Mouse (Mus musculus) kidney, adult 11 months (tissue): ENCODE data around the gene Adgrl2.

Source experiments
- DNase-seq: peaks from one replicate; pipeline ENCODE4 v3.0.0; 2022

The Adgrl2 gene

DNA sequence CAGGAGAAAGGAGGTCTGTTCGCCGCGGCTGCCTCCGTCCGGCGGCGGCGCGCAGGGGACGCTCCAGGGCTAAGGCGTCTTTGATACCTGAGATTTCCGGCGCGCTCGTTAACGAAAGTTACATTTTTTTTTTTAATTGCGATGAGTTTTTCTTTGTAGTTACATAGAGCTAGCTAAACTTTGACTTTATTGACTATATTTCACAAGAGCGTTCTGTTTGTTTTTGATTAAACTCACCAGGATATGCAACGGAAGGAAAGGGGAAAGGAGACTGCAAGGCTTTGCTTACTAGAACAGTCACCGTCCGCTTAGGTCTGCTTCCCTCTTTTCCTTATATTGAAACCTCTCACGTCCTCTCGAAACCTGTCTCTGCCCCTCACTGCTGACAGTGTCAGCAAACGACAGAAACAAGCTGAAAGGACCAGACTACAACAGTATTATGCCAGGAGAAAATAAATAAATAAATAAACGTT is at the start of gene Adgrl2:
TSS of gene Adgrl2 (minus strand) at position 25 of the 473 bp plus-strand sequence.
- DNase-seq: no peak

DNA sequence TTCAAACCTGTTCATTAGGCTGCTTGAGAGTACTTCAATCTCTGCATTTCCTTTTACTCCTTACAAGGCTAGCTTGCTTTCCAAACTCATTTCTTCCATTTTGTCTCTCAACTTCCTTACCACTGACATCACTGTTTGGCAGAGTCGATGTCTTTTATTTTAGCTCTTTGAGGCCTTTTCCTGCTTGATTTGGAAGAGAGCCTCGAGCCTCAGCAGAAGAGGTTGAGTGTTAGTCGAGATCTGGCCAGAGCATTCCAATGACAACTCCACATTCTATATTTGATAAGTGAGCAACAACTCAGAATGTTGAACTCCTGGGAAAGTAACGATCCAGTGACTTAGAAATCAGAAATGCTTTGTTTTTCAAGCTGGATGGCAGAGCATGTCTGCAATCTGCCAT is 48.4 kb upstream of the Adgrl2 start:
- DNase-seq: no peak

DNA sequence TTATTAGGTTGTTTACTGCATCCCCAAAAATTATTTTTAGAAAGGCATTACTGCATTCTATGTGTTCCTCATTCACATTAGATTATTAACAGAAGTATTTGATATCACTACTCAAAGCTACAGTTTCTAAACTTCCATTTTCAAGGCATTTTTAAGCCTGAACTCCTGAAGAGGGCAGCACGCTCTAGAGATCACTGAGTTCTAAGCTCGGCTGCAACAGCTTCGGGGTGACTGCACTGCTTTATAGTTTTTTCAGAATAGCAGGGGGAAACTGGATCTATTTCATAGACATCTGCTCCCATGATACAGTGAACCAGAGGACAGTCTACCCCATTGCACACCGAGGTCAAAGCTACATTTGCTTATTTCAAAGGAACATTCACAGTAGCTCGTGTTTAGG is 29.6 kb upstream of the Adgrl2 start:
- DNase-seq: no peak

DNA sequence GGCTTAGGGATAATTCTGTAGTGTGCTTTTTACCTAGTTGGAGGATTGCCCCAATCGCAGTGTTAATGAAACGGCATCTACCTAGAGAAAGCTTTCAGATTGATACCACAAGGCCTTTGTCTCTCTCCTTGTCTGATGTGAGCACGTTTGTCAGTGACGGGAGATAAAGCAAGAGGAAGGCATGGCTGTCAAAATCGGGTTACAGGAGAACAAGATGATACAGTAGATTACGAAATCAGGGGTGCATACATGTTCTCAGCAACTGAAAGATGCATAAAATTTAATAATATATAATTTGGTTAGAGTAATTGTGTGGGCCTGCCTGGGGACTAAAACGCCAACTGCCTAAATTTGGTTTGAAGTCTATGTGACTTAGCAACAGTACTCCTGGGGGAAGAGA is 19.0 kb upstream of the Adgrl2 start:
- DNase-seq: no peak

DNA sequence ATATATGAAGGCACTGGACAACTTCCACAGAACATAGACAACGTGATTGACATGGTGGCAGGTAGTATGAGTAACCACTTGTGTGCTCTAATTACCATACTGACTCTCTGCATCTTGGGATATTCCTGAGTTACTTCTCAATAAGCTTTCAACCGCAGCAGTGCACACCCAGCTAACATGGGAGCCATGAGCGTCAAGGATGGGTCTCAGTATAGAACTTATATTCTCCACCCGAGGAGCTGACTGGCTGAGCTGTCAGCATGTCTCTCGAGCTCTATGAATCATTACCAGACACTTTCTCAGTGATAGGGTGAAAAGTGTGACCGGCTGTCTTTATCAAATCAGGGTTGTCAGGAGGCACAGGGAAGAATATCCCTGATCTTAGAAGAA is 18.3 kb upstream of the Adgrl2 start:
- no peak for DNase-seq

DNA sequence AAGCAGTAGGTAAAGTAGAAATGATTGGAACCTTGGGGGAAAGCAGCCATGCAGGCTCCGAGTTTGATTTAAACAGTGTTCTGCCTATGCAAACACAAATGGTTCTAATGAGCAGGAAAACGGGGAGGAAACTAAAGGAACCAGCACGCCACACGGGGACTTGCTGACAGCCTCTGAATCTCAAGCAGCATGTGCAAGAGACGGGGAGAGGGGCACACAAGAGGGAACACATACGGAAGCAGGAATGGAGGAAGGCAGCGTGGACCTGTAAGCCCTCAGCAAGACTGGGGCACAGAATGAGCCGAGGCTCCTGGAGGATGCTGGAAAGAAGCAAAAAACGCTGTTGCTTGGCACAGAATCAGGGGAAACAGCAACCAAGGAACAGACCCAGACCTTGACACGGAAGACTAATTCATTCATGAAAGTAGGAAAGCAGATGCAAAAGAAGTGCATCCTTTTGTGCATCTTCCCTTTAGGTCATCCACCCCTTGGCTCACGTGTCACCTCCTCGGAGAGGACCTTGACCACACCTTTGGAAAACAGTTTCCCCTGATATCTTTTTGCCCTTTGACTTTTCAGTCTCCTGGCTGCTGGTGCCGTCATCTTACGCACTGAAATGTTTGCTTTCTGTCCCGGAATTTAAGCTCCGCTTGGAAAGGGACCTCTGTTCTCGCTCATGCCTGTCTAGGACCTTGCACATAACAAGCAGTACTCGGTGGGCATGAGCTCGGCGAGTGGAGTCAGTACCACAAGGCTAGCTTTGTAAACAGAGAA is 17.7 kb upstream of the Adgrl2 start:
- DNase-seq: no peak

DNA sequence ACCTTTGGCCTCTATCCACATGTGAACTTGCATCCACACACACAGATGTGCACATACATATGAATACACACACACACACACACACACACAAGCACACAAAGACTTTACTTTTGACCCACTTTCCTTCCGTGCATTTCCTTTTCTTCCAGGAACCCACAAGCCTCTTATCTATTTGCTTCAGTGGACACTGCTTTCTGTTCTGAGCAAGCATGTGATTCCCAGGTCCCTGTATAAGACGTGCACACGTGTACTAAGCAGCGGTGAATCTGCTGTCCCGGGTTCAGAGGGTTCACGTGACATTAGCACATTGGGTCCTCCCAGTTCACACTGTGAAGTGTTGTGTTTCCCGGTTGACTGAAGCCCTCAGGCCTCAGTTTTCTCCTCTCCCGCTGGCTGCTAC is 11.0 kb upstream of the Adgrl2 start:
- no peak for DNase-seq

DNA sequence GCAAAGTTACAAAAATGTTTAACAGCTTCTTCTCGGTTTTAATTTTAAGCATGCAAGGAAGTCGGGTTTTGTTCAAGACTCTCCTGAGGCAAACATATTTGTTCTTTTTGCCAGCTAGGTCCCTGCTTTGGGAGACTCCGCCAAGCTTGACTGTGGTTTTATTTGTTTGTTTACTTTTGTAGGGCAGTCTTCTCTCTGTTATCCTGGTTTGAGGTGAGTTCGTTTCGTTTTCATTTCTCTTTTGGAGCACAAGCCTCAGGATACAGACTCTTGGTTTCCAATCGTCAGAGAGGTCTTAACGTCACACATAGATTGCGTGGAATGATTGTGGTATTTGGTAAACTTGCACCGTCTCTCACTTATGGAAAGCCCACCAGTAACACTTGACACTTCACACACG is 8.3 kb upstream of the Adgrl2 start:
- DNase-seq: no peak

DNA sequence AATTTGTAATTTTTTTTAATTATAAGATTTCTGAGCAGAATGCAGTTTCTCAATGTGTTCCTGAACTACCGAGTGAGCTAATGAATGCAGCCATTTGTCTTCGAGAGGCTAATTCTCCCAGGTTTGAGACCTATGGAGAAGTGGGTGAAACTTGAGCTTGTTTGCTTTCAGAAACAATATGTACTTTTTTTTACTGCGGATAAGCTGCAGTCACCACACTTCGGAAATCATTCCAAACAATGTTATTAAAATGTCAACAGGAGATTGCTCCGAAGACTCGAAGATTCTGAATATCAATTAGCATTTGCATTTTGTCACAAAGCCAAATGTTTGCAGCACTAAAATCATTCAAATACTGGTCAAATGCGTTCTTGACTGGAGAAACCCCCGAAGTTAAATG is 701 bp upstream of the Adgrl2 start:
- no peak for DNase-seq

DNA sequence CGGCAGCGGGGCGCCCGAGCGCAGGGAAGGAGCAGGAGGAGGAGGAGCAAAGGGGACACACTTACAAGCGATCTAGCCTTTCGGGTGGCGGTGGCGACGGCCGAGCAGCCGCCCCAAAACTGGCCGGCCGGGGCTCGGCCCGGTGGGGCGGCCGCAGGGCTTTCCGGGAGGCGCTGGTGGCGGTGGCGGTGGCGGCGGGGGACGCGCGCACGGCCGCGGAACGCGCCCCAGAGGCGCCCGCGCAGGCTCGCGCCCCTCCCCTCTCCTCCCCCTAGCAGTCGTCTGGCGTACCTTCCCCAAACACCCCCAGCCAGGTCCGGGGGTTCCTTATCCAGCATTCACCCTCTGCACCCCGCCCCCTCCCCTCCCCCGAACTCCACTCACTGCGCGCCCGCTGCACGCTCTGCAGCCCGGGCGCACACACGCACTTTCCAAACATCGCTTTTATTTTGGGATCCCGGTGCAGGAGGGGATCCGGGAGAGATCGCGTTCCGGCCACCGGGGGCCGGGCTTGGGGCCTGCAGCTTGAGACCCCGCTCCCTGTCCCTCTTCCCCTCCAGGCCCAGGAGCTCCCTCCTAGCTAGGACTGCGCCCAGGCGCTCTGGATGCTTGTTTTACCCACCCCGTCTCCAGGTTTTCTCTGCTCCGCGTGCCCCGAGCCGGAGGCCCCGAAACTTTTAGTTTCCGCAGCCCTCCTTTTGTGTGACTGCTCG is 381 bp downstream of the Adgrl2 start:
- DNase-seq: peak; percentile 43

DNA sequence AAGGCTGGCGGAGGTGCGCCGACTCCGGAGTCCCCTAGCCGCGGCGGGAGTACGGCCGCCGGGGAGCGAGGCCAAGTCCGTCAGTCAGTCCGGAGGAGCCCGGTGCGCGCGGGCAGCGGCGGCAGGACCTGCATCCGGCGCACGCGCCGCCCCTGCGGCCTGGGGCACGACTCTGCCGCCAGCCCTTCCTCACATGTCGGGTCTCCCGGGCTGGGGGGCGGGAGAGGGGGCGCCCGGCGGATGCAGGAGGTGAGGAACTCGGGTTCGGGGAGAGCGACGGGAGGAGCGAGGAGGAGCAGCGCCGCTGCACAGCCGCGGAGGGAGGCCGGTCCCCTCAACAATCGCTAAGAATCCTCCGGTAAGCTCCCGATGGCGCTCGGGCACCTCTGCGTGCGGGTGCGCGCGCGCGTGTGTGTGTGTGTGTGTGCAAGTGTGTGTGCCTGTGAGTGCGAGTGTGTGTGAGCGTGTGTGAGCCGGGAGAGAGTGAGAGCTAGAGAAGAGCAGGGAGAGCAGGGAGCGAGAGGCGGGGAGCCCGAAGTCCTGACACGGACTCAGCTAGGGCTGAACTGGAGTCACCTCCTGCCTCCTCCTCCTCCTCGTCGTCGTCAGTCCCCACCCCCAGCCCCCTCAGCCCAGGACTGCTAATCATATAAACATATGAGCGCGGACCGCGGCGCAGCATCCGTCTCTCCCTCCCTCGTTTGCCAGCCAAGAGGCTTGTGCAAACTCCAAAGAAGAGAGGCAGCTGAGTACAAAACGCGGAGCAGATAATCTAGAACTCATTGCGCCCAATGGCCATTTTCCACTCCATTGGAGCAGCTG is 1.1 kb downstream of the Adgrl2 start:
- DNase-seq: peak; percentile 82

DNA sequence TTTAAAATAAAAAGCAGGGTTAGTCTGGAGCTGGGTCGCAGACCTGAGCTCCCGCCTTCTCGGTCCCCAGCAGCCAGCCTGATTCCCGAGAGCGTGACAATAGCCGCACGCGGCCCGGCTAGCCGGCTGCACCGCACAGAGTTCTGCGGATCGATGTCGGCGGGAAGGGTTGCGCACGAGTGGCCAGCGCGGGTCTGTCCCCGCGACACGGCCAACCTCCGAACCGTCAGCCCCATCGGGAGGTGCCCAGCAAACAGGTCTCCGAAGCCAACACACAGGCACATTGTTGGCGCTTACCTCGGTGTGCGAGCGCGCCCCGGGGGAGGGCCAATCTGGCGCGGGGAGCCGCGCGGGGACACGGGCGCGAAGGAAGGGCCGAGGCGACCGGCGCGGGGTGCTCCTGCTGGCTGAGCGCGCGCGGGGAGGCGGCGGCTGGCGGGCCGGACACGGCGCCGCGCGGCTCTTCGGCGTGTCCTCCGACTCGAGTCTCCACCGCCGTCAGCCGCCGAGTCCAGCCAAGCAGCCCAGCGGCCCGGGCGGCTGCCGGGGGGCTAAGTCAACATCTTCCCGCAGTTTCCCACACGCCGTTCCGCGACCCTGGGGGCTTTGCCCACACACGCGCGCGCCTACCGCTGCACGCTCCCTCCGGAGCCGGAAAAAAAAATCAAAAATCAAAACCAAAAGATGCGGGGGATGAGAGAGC is 1.9 kb downstream of the Adgrl2 start:
- DNase-seq: peak; percentile 31

DNA sequence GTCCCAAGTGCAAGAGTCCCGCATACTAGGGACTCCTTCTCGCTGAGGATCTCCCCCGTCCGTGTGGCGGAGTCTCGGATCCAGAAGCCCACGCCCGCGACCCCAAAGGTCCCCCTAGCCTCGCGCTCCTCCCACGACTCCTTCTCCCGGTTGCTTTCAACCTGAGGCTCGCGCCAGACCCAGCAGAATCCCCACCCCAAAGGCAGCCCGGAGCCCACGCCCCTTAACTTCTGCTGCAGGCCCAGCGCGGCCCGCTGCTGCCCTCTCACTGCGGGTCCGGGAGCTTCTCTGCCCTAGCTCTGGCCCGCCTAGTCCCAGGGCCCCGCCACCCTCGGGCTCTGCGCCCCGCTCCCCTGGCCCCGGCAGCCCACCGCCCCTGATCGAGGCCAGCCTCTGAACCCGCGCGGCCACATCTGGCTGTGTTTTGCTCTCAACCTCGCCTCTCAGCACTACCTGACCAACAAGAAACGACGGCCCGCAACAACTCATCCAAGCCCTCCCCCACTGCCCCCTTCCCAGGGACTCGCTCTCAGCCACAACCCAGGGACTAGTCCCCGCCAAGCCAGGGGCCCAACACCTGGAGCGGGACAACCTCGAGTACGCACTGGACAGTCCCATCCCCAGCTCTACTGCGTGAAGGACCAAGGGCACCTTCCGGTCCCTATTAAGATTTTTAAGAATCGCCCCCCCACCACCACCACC is 2.6 kb downstream of the Adgrl2 start:
- DNase-seq: peak; percentile 69

DNA sequence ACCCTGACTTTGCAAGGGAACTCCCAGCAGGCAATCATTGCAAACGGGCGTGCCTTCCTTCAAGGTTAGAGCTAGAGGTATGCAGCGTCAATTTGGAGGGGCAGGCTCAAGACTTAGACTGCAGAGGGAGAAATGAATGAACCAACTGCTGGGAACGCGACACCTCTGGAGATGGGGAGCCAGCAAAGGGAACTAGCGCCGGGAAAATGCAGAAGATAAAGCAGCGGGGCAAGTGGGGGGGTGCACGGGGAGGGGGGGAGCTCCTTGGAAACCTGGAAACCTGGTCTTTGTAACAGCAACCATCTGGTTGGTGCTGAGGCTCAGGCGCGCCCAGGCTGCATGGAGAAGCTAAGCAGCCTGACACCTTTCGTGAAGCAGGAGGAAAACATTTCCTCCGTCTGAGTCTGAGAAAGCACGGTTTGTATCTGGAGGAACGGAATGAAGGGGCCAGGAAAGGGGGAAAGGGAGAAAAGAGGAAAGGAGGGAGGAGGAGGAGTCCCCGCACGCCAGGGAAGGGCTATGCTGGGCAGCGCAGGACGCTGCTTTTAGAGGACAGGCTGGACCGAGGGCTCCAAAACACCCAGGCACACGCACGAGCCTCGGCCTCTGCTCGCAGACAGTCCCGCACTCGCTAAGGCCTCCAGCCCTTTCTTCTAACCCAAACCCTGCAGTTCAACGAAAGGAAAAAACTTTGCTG is 3.3 kb downstream of the Adgrl2 start:
- DNase-seq: peak; percentile 31

DNA sequence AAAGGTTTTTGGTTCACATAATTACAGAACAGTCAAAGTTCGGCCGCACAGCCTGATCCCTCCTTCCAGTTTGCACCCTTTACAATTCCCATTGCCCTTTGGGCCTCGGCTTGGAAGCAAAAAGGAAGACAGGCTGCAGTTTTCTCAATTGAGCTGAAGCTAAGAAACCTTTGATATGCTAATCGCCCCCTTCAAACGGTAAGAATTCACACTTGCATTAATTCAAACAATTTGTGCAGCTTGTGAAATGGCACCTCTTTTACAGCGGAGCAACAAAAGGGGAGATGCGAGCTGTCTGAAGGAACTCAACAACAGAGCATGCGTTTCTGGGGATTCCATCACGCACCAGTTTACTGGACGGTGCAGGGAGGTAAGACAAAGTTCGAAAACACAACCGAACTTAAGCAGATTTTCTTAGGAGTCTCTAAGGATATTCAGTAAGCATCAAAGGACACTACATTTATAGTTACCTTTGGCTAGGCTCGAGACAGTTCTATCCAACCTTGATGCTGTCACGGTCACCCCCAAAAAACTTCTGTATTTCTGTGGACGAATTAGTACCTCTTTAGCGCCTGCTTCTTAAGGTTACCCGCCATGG is 4.0 kb downstream of the Adgrl2 start:
- DNase-seq: no peak

DNA sequence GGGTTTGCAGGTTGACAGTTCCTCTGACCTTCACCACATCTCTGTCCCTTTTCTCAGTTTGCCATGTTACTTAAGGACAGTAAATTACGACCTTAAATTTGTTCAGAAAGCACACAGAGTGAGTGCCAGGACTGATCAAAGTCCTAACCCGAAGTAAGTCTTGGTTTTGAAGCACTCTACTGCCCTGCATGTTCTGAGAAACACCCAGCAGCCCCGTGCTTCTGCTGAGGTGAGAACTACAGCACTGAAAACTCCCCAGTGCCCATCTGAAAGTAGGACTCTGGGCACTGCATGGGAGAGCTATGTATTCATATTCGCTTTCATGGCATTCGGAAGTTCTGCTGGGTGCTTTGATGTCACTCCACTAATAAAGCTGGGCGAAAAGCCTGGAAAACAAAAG is 6.0 kb downstream of the Adgrl2 start:
- DNase-seq: peak; percentile 61

DNA sequence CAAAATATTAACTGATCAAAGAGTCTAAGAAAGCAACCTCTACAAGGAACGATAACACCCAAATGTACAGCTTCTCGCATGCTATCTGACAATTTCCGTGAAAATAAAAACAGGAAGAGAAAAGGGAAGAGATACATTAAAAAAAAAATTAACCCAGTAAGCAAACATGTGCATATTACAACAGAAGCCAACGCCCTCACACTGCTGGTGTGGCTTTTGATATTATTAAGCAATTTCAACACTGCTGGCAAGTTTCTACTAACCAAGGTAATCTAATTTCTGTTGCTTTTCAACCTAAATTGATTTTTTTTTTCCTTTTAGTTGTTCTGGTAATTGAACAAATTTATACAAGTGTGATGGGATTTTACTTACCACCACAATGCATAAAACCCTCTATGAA is 8.0 kb downstream of the Adgrl2 start:
- DNase-seq: no peak

DNA sequence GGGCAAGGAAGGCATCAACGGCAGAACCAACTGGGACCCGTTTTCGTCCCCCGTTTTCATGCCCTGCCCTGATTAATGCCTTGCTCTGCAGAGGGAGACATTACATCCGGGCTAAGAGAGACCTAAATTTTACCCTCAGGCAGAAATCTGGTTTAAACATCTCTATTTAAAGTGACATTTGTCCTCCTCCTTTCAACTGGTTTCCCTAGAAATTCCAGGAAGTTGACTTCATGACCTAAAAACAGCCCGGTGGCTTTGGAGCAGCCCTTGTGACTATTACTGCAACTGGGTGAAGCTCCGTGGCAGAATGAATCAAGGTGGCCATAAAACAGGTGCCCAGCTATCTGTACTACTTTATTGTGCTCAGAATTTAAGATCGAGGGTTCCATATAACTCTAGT is 8.6 kb downstream of the Adgrl2 start:
- DNase-seq: peak; percentile 19

DNA sequence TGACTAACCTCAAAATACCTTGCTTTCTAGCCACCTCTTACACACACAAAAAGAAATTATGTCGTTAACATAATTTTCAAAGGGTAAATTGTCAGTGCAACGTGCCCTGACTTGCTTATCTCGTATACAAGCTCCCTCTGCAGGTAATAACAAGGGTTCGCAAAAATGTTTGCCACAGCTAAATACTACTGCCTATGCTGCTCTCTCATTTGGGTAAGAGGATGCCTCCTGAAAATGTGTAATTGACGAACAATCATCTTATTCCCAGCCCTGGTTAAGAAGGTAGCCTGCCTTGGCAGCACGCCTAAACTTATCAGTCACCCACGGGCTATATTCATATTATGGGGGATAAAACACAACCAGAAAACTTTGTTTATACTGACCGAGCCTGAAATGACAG is 11.8 kb downstream of the Adgrl2 start:
- DNase-seq: no peak

DNA sequence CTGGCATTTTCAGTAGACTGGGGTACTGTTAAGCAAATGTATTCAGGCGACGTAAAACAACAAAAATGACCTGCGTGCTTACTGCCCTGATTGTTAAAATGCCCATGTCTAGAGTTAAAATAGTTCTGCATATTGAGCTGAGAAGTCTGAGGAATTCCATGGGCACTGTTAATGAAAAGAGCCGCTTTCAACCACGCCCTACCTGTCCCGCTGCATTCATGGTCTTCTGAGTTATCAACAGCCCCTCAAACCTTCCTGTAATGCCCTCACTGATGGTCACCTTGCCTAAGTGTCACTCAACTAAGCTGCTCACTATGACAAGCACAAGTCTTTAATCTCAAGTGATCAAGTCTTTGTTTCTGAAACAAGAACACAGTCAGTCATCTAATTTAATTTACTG is 12.5 kb downstream of the Adgrl2 start:
- no peak for DNase-seq

DNA sequence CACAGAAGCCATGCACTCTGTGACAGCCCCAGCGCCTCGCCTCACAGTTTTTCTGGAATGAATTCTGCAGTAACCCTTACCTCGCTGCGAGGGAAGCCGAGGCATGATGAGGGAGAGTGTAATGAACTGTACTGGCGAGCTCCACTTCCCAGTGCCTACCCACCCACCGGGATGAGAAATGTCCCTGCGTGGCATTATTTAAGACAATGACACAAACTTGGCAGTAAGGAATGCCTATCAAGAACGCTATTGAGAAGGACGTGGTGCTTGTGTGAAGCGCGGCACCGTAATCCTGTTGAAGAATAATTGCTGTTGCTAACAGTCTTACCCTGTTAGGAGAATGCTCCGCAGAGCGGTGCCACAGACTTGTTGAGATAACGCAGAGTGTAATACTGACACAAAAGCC is 13.2 kb downstream of the Adgrl2 start:
- peak; percentile 28 for DNase-seq
